Mouse (Mus musculus) limb, embryonic 10.5 days (tissue): ENCODE data around the gene Egfl7. TPM values are rescaled to one million over a fixed set of nuclear protein-coding genes. Genes with fewer than 3 reads are reported as not detected.

Source experiments
- DNase-seq: peaks from one replicate; pipeline ENCODE4 v3.0.0-alpha.2; 2017; ENCODE audit warnings: low spot score
- H3K27ac ChIP-seq: fragments of 300-500 bp; sonication (generic); 2 replicates; pipeline ENCODE4 v1.5.1; 2016; ENCODE audit warnings: mild to moderate bottlenecking
- H3K27me3 ChIP-seq: fragments of 300-500 bp; sonication (generic); 2 replicates; pipeline ENCODE4 v1.6.1; 2016; ENCODE audit warnings: low read depth, mild to moderate bottlenecking; ENCODE audit not compliant: poor library complexity, severe bottlenecking
- H3K36me3 ChIP-seq: fragments of 300-500 bp; sonication (generic); 2 replicates; pipeline ENCODE4 v1.6.1; 2016; ENCODE audit warnings: mild to moderate bottlenecking, moderate library complexity
- H3K4me1 ChIP-seq: fragments of 300-500 bp; sonication (generic); 2 replicates; pipeline ENCODE4 v1.6.1; 2016
- H3K4me3 ChIP-seq: fragments of 300-500 bp; sonication (generic); 2 replicates; pipeline ENCODE4 v1.5.1; 2016; ENCODE audit warnings: mild to moderate bottlenecking, moderate library complexity
- H3K9me3 ChIP-seq: fragments of 300-500 bp; sonication (generic); replicated peaks from 2 replicates; pipeline ENCODE4 v1.6.1; 2016; ENCODE audit warnings: mild to moderate bottlenecking
- whole genome bisulfite sequencing: fragments of 180-500 bp; shearing (Covaris S2); methylation state at CpG from one replicate; pipeline ENCODE4 v1.1.7; 2016; 5-methylcytosine and 5-hydroxymethylcytosine counted together
- polyA plus RNA-seq: library from polyadenylated mRNA; unstranded; fragments of >200 nt; fragmentation: Nextera tagmentation; extraction: Ambion mirVana; gene quantifications from 2 replicates; pipeline ENCODE4 v1.2.1, GENCODE M21; 2016

The Egfl7 gene
- polyA plus RNA-seq, 1 experiment from 2014 or later, result 97.2 TPM

DNA sequence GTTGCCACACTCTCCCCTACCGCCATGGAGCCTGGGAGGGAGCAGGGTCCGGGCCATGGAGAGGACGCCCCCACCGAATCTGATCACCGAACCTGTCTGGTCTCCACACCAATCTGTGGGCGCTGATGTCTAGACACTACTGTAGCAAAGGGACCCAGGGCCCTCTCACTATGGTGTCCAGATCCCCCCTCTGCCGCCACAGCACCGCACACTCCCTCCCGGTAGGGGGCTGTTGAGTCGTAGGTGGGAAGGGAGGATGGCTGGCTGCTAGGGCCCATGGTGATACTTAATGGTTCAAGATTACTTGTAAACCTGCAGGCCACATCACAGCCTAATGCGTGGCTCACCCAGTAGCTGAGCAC is 7.2 kb downstream of the Egfl7 start:
- Histone ChIP-seq H3K4me1 (peaks cover 40% of the 10 kb centered on the region), H3K27me3 (no peaks in the 10 kb centered on the region), H3K4me3 (peak overlapping the region; percentile 76), H3K36me3 (no peaks in the 10 kb centered on the region; the same call in 1 of the 2 replicates), H3K9me3 (no peaks in the 10 kb centered on the region), H3K27ac (peak overlapping the region; percentile 90)
- 5% methylated on average over 11 of the region's 11 CpGs for WGBS
- no peak for DNase-seq

DNA sequence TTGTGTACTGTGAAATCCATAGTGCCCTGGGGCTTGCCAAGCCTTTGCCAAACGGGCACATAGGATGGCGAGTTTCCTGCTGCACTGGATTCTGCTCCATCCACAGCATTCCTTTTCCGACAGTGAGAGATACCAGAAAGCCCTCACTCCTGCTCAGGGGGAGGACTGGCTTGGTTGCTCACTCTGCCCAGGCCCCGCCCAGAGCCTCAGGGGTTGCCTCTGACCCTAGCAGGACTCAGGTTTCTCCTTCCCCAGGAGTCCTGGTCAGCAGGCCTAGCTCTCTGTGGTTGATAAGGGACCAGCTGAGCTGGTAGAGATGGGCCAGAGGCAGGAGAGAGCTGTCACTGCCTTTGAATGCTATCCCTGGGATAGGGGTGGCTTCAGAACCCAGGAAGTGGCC is 8.8 kb downstream of the Egfl7 start:
- Histone ChIP-seq H3K36me3 (peaks cover 7% of the 10 kb centered on the region), H3K27me3 (no peaks in the 10 kb centered on the region), H3K4me3 (no peak overlapping the region), H3K9me3 (no peaks in the 10 kb centered on the region), H3K4me1 (peaks cover 41% of the 10 kb centered on the region), H3K27ac (peak overlapping the region; percentile 53; the same call in 1 of the 2 replicates)
- WGBS, result 27% methylated on average over 4 of the region's 4 CpGs
- DNase-seq, result no peak

DNA sequence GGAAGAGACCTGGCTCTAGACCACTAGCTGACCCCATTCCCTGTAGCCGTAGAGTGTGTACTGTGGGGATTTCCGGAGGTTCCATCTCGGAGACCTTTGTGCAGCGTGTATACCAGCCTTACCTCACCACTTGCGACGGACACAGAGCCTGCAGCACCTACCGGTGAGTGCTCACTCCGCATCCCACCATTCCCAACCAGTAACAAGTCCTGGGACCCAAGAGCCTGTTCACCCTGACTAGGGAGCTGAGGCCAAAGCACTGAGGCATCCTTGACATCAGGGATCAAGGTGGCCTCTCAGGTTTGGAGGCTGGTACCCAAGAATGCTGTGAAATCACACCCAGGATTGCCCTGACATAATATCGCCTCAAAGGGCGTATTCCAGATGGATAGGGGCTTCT is 9.5 kb downstream of the Egfl7 start:
- Histone ChIP-seq H3K4me1 (peaks cover 35% of the 10 kb centered on the region), H3K27ac (0 out of 2 replicates have a peak overlapping the region, but pooled peaks have one; percentile 2)
- WGBS, result 92% methylated on average over 10 of the region's 10 CpGs

DNA sequence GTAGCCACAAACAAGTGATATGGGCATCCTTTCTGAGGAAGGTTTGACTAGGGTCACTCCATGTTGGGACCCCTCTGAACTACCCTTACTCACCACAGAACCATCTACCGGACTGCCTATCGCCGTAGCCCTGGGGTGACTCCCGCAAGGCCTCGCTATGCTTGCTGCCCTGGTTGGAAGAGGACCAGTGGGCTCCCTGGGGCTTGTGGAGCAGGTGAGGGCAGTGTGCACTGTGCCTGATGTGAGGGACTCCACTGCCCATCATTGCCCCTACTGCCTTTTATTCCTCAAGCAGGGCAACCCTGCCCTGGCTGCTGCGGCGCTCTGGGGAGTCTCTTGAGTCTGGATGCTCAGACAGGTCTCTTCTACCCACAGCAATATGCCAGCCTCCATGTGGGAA is 10.5 kb downstream of the Egfl7 start:
- Histone ChIP-seq H3K4me3 (no peak overlapping the region), H3K27ac (no peak overlapping the region), H3K9me3 (no peaks in the 10 kb centered on the region), H3K36me3 (peaks cover 14% of the 10 kb centered on the region), H3K27me3 (no peaks in the 10 kb centered on the region), H3K4me1 (peaks cover 38% of the 10 kb centered on the region)
- no peak for DNase-seq
- WGBS, result 91% methylated on average over 7 of the region's 7 CpGs

More for the DNA sequence above, 9.5 kb downstream of the Egfl7 start:
- Histone ChIP-seq H3K9me3 (no peaks in the 10 kb centered on the region), H3K36me3 (peaks cover 10% of the 10 kb centered on the region), H3K4me3 (no peak overlapping the region), H3K27me3 (no peaks in the 10 kb centered on the region)
- DNase-seq, result no peak

DNA sequence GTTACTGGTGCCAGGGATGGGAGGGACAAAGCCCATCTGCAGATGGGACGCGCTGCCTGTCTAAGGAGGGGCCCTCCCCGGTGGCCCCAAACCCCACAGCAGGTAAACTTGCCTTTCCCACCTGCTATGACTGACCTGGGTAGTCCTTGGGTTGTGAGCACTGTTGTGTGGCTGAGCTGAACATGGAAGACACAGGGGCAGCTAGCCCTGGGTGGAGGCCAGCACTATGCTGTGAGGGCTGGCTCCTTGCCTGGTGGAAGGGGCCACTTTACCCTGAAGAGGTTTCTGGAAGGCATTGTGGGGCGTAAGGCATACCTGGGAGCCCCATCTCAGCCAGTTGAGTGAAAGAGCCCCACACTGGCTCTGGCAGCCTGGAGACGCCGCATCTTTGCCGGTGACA is 11.1 kb downstream of the Egfl7 start:
- Histone ChIP-seq H3K4me3 (no peak overlapping the region), H3K27ac (0 out of 2 replicates have a peak overlapping the region, but pooled peaks have one; percentile 6), H3K27me3 (no peaks in the 10 kb centered on the region), H3K9me3 (no peaks in the 10 kb centered on the region), H3K36me3 (peaks cover 14% of the 10 kb centered on the region), H3K4me1 (peaks cover 38% of the 10 kb centered on the region)
- no peak for DNase-seq
- 93% methylated on average over 7 of the region's 7 CpGs for WGBS

DNA sequence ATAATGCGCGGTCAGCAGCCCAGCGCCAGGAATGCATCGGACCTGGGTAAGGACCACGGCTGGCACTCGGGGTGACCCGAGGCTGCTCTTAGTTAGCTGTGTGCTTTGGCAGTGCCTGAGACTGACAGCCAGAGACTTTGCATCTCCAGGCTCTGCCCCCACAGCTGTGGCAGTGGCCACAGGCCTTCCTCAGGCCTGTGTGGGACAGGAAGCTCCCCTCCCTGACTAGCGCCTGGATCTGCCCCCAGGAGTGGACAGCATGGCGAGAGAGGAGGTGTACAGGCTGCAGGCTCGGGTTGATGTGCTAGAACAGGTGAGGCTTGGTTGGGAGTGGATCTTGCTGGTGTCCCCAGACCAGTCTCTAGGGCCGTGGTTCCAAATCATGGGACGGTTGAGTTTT is 11.6 kb downstream of the Egfl7 start:
- Histone ChIP-seq H3K27me3 (no peaks in the 10 kb centered on the region), H3K4me1 (peaks cover 34% of the 10 kb centered on the region)

DNA sequence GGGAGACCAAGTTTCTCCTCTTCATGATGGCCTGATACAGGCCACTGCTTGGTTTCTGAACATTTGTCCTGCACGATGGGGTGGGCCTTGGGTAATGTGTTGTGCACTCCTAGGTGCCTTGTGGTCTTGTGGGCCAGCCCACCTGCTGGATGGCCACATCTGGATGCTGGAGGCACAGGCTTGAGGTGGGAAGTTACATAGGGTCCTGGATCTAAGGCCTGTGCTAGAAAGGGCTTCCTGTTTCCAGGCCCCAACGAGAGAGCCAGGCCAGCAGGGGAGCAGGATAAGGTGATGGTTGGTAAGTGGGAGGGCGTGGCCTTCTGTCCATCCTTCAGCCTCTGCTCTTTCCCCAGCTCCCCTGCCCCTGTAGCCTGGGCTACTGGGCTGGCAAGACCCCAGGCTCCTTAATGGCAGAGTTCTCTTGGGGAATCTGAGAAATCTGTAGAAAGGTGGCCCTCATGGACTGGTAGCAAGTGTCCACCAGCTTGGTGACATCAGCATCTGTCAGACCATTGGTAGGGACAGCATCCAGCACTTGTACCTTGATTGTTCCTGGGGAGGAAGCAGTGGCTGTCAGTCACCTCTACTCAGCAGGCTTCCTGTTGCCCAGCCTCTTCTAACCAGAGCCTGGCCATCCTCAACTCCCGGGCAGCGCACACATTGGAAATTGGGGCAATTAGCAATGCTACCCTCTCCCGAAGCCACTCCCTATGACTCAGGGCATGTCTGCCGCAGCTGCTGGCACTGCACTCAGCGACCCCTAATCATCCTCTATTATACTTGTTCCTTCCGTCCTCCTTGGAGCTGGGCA is 13.6 kb downstream of the Egfl7 start:
- no peak for DNase-seq
- WGBS, result 69% methylated on average over 9 of the region's 9 CpGs

More for the DNA sequence above, 11.6 kb downstream of the Egfl7 start:
- H3K9me3 ChIP-seq, result no peaks in the 10 kb centered on the region
- 0 out of 2 replicates have a peak overlapping the region, but pooled peaks have one; percentile 6 for H3K27ac ChIP-seq
- no peak overlapping the region for H3K4me3 ChIP-seq
- 87% methylated on average over 12 of the region's 12 CpGs for WGBS
- peaks cover 14% of the 10 kb centered on the region for H3K36me3 ChIP-seq
- no peak for DNase-seq

DNA sequence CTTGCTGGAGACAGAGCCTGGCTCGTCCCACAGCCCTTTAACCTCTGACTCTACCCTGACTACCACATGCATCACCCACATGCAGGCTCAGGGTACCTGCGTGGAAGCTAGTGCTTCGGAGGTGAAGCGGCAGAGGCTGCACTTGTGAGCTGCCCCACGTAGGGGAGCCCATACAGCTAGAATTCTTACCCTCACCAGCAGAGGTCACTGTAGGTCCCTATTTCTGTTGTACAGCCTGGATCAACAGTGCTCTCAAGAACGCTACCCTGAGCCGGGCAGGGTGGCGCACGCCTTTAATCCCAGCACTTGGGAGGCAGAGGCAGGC is 14.2 kb downstream of the Egfl7 start:
- H3K27ac ChIP-seq, result no peak overlapping the region
- WGBS, result 75% methylated on average over 9 of the region's 9 CpGs
- no peaks in the 10 kb centered on the region for H3K9me3 ChIP-seq
- H3K36me3 ChIP-seq, result peaks cover 14% of the 10 kb centered on the region
- no peak overlapping the region for H3K4me3 ChIP-seq
- H3K4me1 ChIP-seq, result peaks cover 10% of the 10 kb centered on the region
- no peaks in the 10 kb centered on the region for H3K27me3 ChIP-seq
- DNase-seq, result no peak

More for the DNA sequence above, 13.6 kb downstream of the Egfl7 start:
- H3K27me3 ChIP-seq, result no peaks in the 10 kb centered on the region
- peaks cover 14% of the 10 kb centered on the region for H3K36me3 ChIP-seq
- H3K4me3 ChIP-seq, result no peak overlapping the region
- no peaks in the 10 kb centered on the region for H3K9me3 ChIP-seq
- H3K27ac ChIP-seq, result no peak overlapping the region
- peaks cover 15% of the 10 kb centered on the region for H3K4me1 ChIP-seq

DNA sequence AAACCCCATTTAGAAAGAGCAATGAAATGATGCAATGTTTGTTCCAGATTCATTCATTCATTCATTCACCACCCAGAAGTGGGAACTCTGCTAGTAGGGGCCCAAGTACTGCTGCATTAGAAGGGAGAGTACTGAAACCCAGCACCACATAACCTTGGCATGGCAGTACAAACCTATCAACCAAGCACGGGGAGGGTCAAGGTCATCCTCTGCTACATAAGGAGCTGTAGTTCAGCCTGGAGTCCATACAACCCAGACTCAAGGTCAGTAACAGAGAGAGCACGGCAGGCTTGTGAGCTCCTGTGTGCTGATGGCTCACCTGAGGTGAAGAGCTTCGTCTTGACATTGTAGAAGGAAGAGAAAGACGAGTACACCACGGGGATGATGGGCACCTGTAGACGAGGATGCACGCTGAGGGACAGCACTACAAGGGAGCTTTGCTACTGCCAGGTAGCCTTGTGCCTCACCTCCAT is 14.7 kb downstream of the Egfl7 start:
- Histone ChIP-seq H3K27ac (no peak overlapping the region), H3K9me3 (no peaks in the 10 kb centered on the region), H3K27me3 (no peaks in the 10 kb centered on the region), H3K4me1 (0 out of 2 replicates have a peak, but pooled peaks cover 9% of the 10 kb centered on the region), H3K4me3 (no peak overlapping the region), H3K36me3 (peaks cover 14% of the 10 kb centered on the region)
- DNase-seq, result no peak
- 79% methylated on average over 7 of the region's 7 CpGs for WGBS

DNA sequence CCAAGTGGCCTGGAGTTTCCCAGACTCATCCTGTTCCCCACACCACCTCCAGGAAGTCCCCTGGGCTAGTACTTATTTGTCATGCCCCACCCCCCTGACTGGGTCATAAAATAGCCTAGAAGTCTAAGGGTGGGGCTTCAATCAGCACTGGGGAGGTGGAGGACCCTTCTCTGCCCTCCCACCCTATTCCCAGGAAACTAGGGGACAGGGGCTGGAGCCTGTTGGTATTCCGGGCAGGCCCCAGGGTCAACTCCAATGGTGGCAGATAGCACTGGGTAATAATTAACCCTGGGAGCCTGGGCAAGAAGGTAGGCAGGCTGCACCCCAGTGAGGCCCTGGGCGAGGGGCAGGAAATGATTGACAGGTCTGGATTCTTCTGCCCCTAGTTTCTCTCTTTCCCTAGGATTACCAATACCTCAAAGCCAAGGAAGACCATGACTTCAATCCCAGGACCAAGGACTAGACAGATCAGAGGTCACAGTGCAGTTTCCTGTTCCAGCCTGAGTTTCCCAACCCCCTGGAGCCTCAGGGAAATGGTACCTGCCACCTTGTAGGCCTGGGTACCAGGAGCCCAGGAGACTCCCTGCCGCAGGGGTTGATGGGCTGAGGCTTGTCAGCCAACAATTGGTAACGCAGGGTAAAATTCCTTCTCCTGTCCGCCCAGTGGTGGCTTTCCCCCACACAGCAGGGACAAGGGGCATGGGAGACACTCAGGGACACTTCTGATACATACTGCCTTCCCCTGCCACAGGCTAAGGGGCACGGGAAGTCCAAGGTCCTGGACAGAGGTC is 15.3 kb downstream of the Egfl7 start:
- no peak overlapping the region for H3K4me3 ChIP-seq
- no peaks in the 10 kb centered on the region for H3K9me3 ChIP-seq
- H3K36me3 ChIP-seq, result peaks cover 14% of the 10 kb centered on the region
- DNase-seq, result no peak
- WGBS, result 86% methylated on average over 6 of the region's 6 CpGs
- no peak overlapping the region for H3K27ac ChIP-seq
- no peaks in the 10 kb centered on the region for H3K27me3 ChIP-seq
- H3K4me1 ChIP-seq, result 0 out of 2 replicates have a peak, but pooled peaks cover 6% of the 10 kb centered on the region

DNA sequence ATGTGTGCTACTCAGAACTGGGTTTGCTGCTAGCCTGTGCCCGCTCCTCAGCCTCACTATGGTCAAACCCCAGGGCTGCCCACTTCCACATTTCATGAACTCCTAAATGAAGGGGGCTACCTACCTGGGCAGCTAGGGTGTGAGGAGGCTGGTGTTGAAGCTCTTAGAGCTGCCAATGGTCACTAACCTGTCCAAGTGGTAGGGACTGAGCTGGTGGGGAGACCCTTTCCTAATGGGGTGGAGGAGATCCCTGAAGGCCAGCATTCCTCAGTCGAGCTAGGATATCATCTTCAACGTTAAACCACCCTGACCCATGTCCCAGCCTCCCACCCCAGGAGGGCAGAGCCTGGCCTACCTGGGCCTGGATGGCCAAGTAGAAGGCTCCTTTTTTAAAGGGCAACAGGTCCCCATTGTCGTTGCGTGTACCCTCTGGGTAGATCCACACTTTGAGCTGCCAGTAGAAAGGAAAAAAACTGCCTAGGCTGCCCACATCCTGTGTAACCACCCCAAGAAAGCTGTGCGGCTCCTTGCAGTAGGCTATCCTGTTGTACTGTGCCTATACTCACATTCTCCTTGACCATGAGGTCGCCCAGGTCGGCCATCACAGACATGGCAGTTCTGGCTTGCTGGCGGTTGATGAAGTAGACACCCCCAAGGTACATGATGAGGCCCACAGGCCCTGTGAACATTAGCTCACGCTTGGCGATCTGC is 16.1 kb downstream of the Egfl7 start:
- H3K4me3 ChIP-seq, result no peak overlapping the region
- peaks cover 6% of the 10 kb centered on the region; the same call in 1 of the 2 replicates for H3K4me1 ChIP-seq
- H3K36me3 ChIP-seq, result peaks cover 14% of the 10 kb centered on the region
- H3K27ac ChIP-seq, result no peak overlapping the region
- DNase-seq, result no peak
- WGBS, result 87% methylated on average over 11 of the region's 11 CpGs
- H3K27me3 ChIP-seq, result no peaks in the 10 kb centered on the region
- H3K9me3 ChIP-seq, result no peaks in the 10 kb centered on the region

DNA sequence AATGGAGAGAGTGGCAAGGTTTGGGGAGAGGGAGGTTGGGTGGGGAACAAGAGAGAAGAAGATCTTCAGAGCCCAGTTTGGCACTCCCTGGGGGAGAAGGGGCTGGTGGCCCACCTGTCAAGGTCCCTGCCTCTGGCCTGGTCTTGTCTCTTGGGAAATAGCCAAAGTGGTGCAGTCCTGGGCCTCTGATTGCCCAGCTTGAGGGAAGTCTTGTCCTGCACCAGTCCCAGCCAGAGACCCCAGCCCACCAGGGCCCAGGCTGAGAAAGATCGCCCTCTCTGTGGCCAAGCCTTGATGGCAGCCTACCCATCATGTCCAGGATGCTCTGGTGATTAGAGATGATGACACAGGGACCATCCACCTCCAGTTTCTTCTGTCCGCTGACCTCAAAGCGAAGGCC is 17.1 kb downstream of the Egfl7 start:
- Histone ChIP-seq H3K36me3 (peaks cover 14% of the 10 kb centered on the region), H3K4me1 (peaks cover 6% of the 10 kb centered on the region; the same call in 1 of the 2 replicates), H3K27ac (no peak overlapping the region), H3K27me3 (0 out of 2 replicates have a peak, but pooled peaks cover 2% of the 10 kb centered on the region), H3K9me3 (no peaks in the 10 kb centered on the region), H3K4me3 (no peak overlapping the region)
- 93% methylated on average over 3 of the region's 3 CpGs for WGBS
- no peak for DNase-seq
